Mouse (Mus musculus): Measurements from ENCODE around the gene Gm21860. TPM values are rescaled to one million over a fixed set of nuclear protein-coding genes. Genes with fewer than 3 reads are reported as not detected.
"Not testable (repeated sequence)": the region's sequence is repeated elsewhere in the genome, so short reads cannot be mapped to it uniquely, and the experiment has no call there.

The Gm21860 gene
- polyA plus RNA-seq, 1 experiment = not detected

DNA sequence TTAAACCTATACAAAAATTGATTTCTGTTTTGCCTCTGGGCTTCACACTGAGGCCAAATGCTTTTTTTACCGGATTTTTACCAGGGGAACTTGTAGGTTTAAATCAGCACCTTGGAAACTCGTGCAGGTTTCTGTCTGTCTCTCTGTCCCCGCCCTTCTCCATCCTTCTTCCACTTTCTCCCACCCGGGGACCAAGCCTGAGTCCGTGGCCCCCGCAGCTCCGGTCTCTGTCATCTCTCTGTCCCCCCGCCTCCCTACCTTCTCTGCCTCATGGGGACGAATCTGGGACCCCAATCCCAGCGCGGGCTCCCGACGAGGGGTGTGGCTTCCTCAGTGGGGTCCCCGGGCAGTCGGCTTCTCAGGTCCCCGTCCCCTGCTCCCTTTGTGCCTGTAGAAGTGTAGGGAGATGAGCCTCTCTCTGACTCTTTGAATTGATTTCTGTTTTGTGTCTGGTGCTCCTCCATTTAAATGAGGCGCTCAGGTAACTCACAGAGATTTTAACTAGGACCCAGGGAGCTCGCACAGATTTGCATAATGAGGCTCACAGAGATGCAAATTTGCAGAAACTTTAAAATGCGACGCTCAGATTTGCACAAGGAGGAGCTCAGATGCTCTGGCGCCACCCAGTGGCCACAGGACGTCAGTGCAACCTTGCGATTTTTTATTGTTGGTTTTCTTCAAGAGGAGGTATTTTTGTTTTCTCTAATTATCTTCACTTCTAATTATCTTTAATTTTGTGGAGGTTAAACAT is 28.7 kb downstream of the Gm21860 start:
- H3K4me1 ChIP-seq (ENCODE audit: control insufficient read depth, insufficient read depth, low read length); H3K27ac ChIP-seq (ENCODE audit: insufficient read depth, low read length); H3K4me3 ChIP-seq (ENCODE audit: insufficient read depth, low read length): not testable (repeated sequence)

DNA sequence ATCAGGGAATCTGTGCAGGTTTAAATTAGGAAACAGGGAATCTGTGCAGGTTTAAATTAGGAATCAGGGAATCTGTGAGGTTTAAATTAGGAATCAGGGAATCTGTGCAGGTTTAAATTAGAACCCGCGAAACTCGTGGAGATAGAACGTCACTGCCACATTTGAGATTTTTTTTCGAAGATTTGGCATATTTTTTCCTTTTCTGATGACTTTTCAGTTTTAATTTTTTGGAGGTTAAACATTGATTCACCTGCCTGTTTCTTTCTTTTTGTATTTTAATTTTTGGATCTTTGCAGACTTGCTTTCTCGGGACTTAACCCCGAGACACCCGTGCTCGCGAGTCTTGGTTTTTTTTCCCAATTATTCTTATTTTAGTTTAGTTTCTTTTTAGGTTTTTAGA is 29.5 kb downstream of the Gm21860 start:
- H3K4me3 ChIP-seq (ENCODE audit: insufficient read depth, low read length); H3K4me1 ChIP-seq (ENCODE audit: control insufficient read depth, insufficient read depth, low read length); H3K27ac ChIP-seq (ENCODE audit: insufficient read depth, low read length): not testable (repeated sequence)

DNA sequence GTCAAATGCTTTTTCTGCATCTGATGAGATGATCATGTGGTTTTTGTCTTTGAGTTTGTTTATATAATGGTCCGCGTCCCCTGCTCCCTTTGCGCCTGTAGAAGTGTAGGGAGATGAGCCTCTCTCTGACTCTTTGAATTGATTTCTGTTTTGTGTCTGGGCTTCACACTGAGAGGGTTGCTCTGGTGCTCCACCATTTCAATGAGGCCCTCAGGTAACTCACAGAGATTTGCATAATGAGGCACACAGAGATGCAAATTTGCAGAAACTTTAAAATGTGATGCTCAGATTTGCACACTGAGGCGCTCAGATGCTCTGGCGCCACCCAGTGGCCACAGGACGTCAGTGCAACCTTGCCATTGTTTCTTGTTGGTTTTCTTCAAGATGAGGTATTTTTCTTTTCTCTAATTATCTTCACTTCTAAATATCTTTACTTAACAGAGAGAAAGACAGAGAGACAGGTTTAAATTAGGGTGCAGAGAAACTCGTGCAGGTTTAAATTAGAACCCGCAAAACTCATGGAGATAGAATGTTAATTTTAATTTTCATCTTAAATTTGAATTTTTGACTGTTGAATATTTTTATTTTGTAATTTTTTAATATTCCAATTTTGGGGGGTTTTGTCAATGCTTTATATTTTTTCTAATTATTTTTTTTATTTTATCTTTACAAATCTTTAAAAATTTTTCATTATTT is 30.5 kb downstream of the Gm21860 start:
- H3K27ac ChIP-seq (ENCODE audit: insufficient read depth, low read length); H3K4me1 ChIP-seq (ENCODE audit: control insufficient read depth, insufficient read depth, low read length); H3K4me3 ChIP-seq (ENCODE audit: insufficient read depth, low read length): not testable (repeated sequence)

DNA sequence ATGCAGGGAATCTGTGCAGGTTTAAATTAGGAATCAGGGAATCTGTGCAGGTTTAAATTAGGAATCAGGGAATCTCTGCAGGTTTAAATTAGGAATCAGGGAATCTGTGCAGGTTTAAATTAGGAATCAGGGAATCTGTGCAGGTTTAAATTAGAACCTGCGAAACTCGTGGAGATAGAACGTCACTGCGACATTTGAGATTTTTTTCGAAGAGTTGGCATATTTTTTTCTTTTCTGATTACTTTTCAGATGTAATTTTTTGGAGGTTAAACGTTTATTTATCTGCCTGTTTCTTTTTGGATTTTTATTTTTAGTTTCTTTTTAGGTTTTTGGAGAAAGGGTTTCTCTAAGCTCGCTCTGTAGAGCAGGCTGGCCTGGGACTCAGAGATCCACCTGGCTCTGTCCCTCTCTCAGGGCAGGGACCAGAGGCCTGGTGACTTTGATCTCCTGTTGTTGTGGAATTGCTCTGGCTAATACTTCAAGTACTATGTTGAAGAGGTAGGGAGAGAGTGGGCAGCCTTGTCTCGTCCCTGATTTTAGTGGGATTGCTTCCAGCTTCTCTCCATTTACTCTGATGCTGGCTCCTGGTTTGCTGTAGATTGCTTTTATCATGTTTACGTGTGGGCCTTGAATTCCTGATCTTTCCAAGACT is 31.2 kb downstream of the Gm21860 start:
- H3K4me1 ChIP-seq (ENCODE audit: control insufficient read depth, insufficient read depth, low read length); H3K27ac ChIP-seq (ENCODE audit: insufficient read depth, low read length); H3K4me3 ChIP-seq (ENCODE audit: insufficient read depth, low read length): not testable (repeated sequence)

DNA sequence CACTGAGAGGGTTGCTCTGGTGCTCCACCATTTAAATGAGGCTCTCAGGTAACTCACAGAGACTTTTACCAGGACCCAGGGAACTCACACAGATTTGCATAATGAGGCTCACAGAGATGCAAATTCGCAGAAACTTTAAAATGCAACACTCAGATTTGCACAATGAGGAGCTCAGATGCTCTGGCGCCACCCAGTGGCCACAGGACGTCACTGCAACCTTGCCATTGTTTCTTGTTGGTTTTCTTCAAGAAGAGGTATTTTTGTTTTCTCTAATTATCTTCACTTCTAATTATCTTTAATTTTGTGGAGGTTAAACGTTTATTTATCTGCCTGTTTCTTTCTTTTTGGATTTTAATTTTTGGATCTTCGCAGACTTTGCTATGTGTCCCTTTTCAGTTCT is 34.1 kb downstream of the Gm21860 start:
- not testable (repeated sequence) for H3K27ac ChIP-seq (ENCODE audit: insufficient read depth, low read length); H3K4me3 ChIP-seq (ENCODE audit: insufficient read depth, low read length); H3K4me1 ChIP-seq (ENCODE audit: control insufficient read depth, insufficient read depth, low read length)

DNA sequence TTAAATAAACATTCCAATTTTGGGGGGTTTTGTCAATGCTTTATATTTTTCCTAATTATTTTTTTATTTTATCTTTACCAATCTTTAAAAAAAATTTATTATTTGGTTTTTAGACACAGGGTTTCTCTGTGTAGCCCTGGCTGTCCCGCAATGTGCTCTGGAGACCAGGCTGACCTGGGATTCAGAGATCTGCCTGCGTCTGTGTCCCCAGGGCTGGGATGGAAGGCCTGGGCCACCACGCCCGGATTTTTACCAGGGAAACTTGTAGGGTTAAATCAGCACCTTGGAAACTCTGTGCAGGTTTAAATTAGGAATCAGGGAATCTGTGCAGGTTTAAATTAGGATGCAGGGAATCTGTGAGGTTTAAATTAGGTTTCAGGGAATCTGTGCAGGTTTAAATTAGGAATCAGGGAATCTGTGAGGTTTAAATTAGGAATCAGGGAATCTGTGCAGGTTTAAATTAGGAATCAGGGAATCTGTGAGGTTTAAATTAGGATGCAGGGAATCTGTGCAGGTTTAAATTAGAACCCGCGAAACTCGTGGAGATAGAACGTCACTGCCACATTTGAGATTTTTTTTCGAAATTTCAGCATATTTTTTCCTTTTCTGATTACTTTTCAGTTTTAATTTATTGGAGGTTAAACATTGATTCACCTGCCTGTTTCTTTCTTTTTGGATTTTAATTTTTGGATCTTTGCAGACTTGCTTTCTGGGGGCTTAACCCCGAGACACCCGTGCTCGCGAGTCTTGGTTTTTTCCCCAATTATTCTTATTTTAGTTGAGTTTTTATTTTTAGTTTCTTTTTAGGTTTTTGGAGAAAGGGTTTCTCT is 35.0 kb downstream of the Gm21860 start:
- H3K4me3 ChIP-seq (ENCODE audit: insufficient read depth, low read length); H3K4me1 ChIP-seq (ENCODE audit: control insufficient read depth, insufficient read depth, low read length); H3K27ac ChIP-seq (ENCODE audit: insufficient read depth, low read length): not testable (repeated sequence)

DNA sequence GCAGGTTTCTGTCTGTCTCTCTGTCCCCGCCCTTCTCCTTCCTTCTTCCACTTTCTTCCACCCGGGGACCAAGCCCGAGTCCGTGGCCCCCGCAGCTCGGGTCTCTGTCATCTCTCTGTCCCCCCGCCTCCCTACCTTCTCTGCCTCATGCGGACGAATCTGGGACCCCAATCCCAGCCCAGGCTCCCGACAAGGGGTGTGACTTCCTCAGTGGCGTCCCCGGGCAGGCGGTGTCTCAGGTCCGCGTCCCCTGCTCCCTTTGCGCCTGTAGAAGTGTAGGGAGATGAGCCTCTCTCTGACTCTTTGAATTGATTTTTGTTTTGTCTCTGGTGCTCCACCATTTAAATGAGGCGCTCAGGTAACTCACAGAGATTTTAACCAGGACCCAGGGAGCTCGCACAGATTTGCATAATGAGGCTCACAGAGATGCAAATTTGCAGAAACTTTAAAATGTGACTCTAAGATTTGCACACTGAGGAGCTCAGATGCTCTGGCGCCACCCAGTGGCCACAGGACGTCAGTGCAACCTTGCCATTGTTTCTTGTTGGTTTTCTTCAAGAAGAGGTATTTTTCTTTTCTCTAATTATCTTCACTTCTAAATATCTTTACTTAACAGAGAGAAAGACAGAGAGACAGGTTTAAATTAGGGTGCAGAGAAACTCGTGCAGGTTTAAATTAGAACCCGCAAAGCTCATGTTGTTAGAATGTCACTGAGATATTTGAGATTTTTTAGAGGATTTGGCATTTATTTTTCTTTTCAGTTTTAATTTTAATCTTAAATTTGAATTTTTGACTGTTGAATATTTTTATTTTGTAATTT is 35.8 kb downstream of the Gm21860 start:
- not testable (repeated sequence) for H3K4me1 ChIP-seq (ENCODE audit: control insufficient read depth, insufficient read depth, low read length); H3K27ac ChIP-seq (ENCODE audit: insufficient read depth, low read length); H3K4me3 ChIP-seq (ENCODE audit: insufficient read depth, low read length)

DNA sequence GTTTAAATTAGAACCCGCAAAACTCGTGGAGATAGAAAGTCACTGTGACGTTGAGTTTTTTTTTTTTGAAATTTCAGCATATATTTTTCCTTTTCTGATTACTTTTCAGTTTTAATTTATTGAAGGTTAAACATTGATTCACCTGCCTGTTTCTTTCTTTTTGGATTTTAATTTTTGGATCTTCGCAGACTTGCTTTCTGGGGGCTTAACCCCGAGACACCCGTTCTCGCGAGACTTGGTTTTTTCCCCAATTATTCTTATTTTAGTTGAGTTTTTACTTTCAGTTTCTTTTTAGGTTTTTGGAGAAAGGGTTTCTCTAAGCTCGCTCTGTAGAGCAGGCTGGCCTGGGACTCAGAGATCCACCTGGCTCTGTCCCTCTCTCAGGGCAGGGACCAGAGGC is 36.6 kb downstream of the Gm21860 start:
- not testable (repeated sequence) for H3K4me3 ChIP-seq (ENCODE audit: insufficient read depth, low read length); H3K4me1 ChIP-seq (ENCODE audit: control insufficient read depth, insufficient read depth, low read length); H3K27ac ChIP-seq (ENCODE audit: insufficient read depth, low read length)

DNA sequence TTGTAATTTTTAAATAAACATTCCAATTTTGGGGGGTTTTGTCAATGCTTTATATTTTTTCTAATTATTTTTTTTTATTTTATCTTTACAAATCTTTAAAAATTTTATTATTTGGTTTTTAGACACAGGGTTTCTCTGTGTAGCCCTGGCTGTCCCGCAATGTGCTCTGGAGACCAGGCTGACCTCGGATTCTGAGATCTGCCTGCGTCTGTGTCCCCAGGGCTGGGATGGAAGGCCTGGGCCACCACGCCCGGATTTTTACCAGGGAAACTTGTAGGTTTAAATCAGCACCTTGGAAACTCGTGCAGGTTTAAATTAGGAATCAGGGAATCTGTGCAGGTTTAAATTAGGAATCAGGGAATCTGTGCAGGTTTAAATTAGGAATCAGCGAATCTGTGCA is 37.1 kb downstream of the Gm21860 start:
- H3K4me3 ChIP-seq (ENCODE audit: insufficient read depth, low read length); H3K4me1 ChIP-seq (ENCODE audit: control insufficient read depth, insufficient read depth, low read length); H3K27ac ChIP-seq (ENCODE audit: insufficient read depth, low read length): not testable (repeated sequence)

Other genes starting within 250 kb of the Gm21860 start
- not detected in 2 replicates for gene Gm47283, start 29.9 kb upstream of the Gm21860 start, polyA plus RNA-seq (2011; ENCODE audit: insufficient read length, low read depth, missing spikeins)
- not detected in 2 replicates for gene Gm21748, start 84.4 kb upstream of the Gm21860 start, polyA plus RNA-seq (2011; ENCODE audit: insufficient read length, low read depth, missing spikeins)

Data from embryonic fibroblast, embryonic 13.5 days (primary cell).